Mouse (Mus musculus): Measurements from ENCODE around the gene Ceacam20.
"Not testable (repeated sequence)": the region's sequence is repeated elsewhere in the genome, so short reads cannot be mapped to it uniquely, and the experiment has no call there.

Gene Ceacam20

DNA sequence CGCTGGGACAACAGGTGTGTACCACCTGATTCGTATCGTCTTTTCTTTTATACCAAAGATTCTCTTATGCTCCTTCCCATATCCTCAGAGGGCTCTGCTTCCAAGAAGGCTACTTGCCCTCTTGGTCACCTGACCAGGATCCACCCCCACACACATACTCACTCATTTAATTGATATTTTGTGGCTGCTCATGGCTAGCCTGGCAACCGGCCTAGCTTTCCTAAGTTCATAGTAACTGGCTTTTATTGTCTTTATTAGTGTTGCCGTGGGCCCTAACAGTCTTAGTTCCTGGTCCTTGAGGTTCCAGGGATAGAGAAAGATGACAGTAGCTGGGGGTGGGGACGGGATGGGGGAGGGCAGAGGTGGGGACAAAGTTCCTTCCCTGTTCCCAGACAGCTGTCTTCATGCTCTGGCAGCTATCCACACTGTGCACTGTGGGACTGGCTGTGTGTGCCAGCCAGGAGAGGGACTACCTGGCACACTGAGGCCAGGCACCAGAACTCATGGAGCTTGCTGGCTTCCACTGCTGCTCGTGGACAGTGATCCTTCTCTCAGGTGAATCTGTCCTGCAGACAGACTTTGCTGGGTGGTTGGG is at the start of gene Ceacam20:
Ceacam20 (plus strand) TSS at position 428 of the 595 bp plus-strand sequence.
- DNase-seq (ENCODE audit: low spot score) = no peak

DNA sequence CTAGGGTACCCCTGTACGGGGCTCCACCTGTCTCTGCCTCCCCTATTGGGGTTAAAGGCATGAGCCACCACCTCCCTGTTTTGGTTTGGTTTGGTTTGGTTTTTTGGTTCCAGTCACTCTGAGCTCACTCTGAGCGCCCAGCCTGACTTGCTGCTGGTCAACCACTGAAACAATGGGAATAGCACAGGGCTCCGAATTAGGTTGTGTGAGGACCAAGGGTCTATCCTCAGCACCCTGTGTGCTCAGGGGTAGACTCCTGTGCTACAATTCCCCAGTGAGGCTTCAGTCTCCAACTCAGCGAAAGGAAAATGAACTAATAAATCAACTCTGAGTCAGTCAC is 45.1 kb upstream of the Ceacam20 start:
- no peak for DNase-seq (ENCODE audit: low spot score)

- no peak for DNase-seq (ENCODE audit: low spot score)
Observed at GRCm38 (mm10) chr7:19920506-19921261, 44.5 kb upstream of the Ceacam20 start, which contains the start of gene Pvr. Pvr (minus strand) TSS chr7:19921160.

- DNase-seq (ENCODE audit: low spot score) = no peak
Observed at GRCm38 (mm10) chr7:19923354-19923753, 41.9 kb upstream of the Ceacam20 start.

DNA sequence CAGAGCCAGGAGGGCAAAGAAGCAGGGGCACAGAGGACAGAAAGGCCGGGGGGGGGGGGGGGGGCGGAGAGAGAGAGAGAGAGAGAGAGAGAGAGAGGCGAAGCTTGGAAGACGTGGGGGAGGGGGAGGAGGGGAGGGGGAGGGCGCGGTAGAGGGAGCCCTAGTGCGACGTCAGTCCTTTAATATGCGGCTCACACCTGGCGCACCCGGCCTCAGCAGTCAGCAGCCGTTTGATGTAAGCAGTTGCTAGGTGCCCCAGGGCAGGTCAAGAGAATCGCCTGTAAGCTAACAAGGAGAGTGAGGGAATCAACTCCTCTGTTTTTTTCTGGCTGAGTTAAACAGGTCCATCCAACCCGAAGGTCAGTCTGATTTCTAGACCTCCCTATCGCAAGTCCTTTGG is 41.4 kb upstream of the Ceacam20 start:
- DNase-seq (ENCODE audit: low spot score) = no peak

GRCm38 (mm10) chr7:19925376-19925775 is 39.8 kb upstream of the Ceacam20 start:
- no peak for DNase-seq (ENCODE audit: low spot score)

DNA sequence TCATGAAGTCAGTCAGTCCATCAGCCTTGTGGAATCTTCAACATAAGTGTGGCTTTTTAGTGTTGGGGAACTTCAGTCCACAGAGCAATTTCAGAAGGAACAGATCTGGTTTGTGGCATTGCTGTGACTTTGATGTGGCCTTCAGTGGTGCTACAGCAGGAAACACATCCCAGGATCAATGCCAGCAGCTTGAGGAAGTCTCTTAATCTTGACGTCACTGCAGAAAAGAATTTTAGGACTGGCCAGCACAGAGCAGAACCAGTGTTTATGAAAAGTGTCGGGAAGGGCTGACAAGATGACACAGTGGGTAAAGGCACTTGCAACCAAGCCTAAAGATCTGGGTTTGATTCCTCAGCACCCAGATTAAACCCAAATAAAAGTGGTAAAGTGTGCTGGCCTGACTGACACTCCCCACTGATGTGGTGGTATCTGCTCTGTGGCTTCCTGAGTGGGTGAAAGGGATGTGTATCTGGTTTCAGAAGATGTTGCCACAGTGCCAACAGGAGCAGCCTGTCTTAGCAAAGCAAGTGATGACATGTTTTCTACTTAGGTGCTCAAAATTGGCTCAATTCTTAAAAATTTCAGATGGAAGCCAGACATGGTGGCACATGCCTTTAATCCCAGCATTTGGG is 38.2 kb upstream of the Ceacam20 start:
- no peak for DNase-seq (ENCODE audit: low spot score)

DNA sequence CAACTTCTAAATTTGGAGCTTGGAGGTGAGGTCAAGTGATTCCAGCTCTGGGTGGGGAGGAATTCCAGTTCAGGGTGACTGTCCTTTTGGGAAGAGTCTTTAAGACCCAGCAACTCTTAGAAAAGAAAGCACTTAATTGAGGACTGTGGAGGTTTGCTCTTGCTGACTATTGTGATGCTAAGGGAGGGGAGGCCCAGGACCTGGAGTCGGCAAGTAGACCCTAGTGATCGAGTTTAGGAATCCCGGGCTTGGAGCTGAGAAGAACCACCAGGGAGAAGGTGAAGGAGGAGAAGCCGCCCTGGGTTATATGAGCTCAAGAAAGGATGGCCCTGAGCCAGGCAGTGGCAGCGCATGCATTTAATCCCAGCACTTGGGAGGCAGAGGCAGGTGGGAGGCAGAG is 36.7 kb upstream of the Ceacam20 start:
- DNase-seq (ENCODE audit: low spot score) = no peak

DNA sequence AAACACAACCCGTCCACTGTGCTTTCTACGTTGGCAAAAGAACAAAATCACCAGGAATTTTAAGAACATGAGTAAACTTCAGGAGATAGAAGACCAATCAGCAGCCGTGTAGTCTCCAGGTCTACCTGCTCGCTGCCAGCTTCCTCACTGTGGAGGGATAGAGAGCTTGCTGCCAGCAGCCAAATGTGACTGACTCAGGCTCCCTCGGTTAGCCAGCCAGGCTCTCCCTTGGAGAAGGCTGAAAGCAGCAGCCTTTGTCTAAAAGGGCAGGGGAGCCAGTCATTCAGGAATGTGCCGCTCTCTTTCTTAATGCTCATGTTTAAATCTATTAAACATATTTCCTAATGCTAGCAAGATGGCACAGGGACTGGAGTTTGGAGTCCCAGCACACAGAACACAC is 34.7 kb upstream of the Ceacam20 start:
- not testable (repeated sequence) for DNase-seq (ENCODE audit: low spot score)

GRCm38 (mm10) chr7:19932133-19932876 is 32.9 kb upstream of the Ceacam20 start:
- DNase-seq (ENCODE audit: low spot score) = no peak

DNA sequence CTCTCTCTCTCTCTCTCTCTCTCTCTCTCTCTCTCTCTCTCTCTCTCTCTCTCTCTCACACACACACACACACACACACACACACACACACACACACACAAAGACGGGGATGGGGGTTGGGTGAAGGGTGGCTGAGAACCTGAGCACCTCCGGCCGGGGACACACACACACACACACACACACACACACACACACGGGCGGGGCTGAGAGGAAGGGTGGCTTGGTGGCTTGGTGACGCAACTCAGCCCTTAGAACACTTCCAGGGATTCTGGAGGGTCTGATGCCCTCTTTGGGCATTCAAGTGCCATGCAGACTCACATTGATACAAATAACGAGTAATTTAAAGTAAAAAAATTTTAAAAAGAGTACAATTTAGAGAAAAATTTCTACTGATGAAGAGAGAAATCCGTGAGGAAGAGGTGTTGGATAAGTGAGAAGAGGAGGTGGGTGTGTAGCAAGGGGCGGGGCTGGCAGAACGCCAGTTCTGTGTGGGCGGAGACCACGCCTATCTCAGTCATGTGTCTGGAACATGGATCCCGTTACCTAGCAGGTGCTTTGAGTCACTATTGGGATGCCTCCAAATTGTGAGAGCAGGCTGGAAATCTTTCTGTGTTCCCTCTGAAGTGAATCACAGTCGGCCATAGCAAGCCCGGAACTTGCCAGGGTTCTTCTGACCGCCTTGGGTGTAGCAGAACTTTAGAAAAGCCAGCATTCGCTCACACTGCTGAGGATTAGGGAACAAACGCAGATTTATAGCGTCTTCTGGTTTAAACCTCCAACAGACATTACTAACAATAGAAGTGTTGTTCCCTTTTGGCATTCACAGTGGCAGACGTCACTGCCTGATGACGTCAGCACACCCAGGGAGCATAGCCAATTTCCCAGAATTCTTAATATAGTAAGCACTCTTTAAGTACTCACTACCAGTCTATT is 32.1 kb upstream of the Ceacam20 start:
- DNase-seq (ENCODE audit: low spot score) = no peak

- no peak for DNase-seq (ENCODE audit: low spot score)
Observed at GRCm38 (mm10) chr7:19935171-19935751, 30.0 kb upstream of the Ceacam20 start.

DNA sequence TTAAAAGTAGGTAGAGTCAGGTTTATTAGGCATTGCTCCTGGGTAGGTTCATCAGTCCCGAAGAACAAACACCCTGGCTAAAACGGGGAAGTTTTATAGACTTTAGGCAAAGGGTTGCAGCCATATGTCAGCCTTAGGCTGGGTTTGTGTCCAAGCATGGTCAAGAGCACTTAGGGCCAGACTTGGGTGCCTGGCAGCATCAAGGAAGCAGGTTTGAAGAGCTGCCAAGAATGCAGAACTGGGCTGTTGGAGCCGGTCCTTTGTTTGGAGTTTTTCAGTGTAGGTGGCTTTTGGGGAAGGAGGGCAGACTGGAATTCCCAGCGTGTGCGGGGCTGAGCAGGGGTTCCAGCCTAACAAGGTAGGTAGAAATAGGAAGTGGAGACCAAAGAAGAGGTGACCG is 29.3 kb upstream of the Ceacam20 start:
- DNase-seq (ENCODE audit: low spot score) = no peak

- DNase-seq (ENCODE audit: low spot score) = no peak
Observed at GRCm38 (mm10) chr7:19937229-19937821, 27.9 kb upstream of the Ceacam20 start.

- DNase-seq (ENCODE audit: low spot score) = peak; percentile 54
Observed at GRCm38 (mm10) chr7:19939555-19940235, 25.5 kb upstream of the Ceacam20 start.

DNA sequence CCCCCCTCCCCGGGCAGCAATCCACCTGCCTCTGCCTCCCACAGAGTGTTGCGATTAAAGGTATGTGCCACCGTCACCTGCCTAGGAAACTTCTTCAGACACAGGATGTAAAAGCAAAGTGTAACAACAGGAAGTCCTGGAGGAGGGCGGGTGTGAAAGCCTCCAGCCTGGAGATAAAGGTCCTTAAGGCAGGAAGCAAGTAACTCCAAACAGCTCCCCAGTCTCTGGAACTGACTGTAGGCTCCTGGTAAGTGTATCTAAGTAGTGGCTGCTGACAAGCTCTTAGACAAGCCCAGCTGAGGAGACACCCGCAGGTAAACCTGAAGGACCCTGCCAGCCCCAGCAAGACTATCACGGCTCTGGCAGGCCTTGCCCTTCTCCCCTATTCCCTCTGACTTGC is 25.0 kb upstream of the Ceacam20 start:
- no peak for DNase-seq (ENCODE audit: low spot score)

- DNase-seq (ENCODE audit: low spot score) = no peak
Observed at GRCm38 (mm10) chr7:19944709-19945108, 20.5 kb upstream of the Ceacam20 start.

- DNase-seq (ENCODE audit: low spot score) = no peak
Observed at GRCm38 (mm10) chr7:19945201-19945600, 20.0 kb upstream of the Ceacam20 start.

- no peak for DNase-seq (ENCODE audit: low spot score)
Observed at GRCm38 (mm10) chr7:19945821-19946515, 19.2 kb upstream of the Ceacam20 start.

DNA sequence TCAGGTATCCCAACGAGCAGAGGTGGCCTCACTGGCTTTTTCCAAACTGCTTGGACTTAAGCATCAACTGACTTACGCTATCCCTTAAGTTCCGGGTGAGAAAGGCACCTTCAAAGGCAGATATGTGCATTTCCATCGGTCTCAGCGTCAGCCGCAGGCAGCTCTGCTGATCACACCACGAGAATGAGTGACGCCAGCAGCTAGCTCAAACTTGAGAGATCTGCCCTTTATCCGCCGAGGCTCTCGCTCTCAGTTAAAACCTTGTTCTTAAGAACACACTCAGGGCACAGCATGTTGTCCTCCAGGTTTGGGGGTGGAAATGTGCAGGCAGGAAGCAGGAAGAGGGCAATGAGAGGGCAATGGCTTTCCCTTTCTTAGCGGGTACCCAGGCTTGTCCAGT is 16.3 kb upstream of the Ceacam20 start:
- no peak for DNase-seq (ENCODE audit: low spot score)
